Mouse (Mus musculus) adipose tissue, adult 10 weeks (tissue): Measurements from ENCODE around the gene Olfr301. TPM values are rescaled to one million over a fixed set of nuclear protein-coding genes. Genes with fewer than 3 reads are reported as not detected.

Experiments used
- polyA plus RNA-seq: library from polyadenylated mRNA; stranded (reverse); fragments of 350-450 nt; fragmentation: Illumina TruSeq; extraction: RNeasy Lipid Tissue Mini Kit (QIAGEN cat#74804); gene quantifications from one replicate; pipeline ENCODE4 v1.2.3, GENCODE M21; 2014; ENCODE audit warnings: low read depth, low replicate concordance

The Olfr301 gene
- polyA plus RNA-seq: not detected

GRCm38 (mm10) chr7:86403546-86403945, at the start of gene Olfr301:
TSS of gene Olfr301 (plus strand) at chr7:86403846.

GRCm38 (mm10) chr7:86366828-86367227, 36.8 kb upstream of the Olfr301 start, which contains the start of gene Olfr305:
TSS of gene Olfr305 (minus strand) at chr7:86366928.

GRCm38 (mm10) chr7:86386558-86386957, 17.1 kb upstream of the Olfr301 start, which contains the start of gene Olfr304:
TSS of gene Olfr304 (minus strand) at chr7:86386658.

GRCm38 (mm10) chr7:86397689-86398088, 6.0 kb upstream of the Olfr301 start, which contains the start of gene Olfr303:
TSS of gene Olfr303 (minus strand) at chr7:86397789.

GRCm38 (mm10) chr7:86459621-86460020, 56.0 kb downstream of the Olfr301 start, which contains the start of gene Olfr299:
TSS of gene Olfr299 (plus strand) at chr7:86459921.

Other genes starting within 250 kb of the Olfr301 start
- not detected for gene Vmn2r75, start 232.1 kb upstream of the Olfr301 start, polyA plus RNA-seq
- gene Vmn2r76, start 157.5 kb upstream of the Olfr301 start, polyA plus RNA-seq: not detected
- not detected for gene Olfr310, start 126.7 kb upstream of the Olfr301 start, polyA plus RNA-seq
- not detected for gene Olfr309, start 90.1 kb upstream of the Olfr301 start, polyA plus RNA-seq
- gene Olfr308, start 78.2 kb upstream of the Olfr301 start, polyA plus RNA-seq: not detected
- gene Olfr307, start 66.3 kb upstream of the Olfr301 start, polyA plus RNA-seq: not detected
- gene Olfr305, start 36.9 kb upstream of the Olfr301 start, polyA plus RNA-seq: not detected
- gene Olfr304, start 17.2 kb upstream of the Olfr301 start, polyA plus RNA-seq: not detected
- gene Olfr303, start 6.1 kb upstream of the Olfr301 start, polyA plus RNA-seq: not detected
- gene Olfr299, start 56.1 kb downstream of the Olfr301 start, polyA plus RNA-seq: not detected
- not detected for gene Olfr298, start 88.6 kb downstream of the Olfr301 start, polyA plus RNA-seq
- gene Olfr297, start 116.1 kb downstream of the Olfr301 start, polyA plus RNA-seq: not detected
- not detected for gene Olfr295, start 180.0 kb downstream of the Olfr301 start, polyA plus RNA-seq
- gene Olfr294, start 212.8 kb downstream of the Olfr301 start, polyA plus RNA-seq: not detected
- not detected for gene Olfr293, start 245.2 kb downstream of the Olfr301 start, polyA plus RNA-seq